Mouse (Mus musculus): ENCODE results near the gene Dst.
A peak's percentile ranks its signal among the peaks of the same experiment; 100 is the strongest.
"Not testable (repeated sequence)": the region's sequence is repeated elsewhere in the genome, so short reads cannot be mapped to it uniquely, and the experiment has no call there.

Gene Dst

GRCm38 (mm10) chr1:34030330-34031021 lies 122.5 kb downstream of the Dst start:
- no peak for DNase-seq

- DNase-seq: no peak
Measured at GRCm38 (mm10) chr1:34033052-34033451, 125.0 kb downstream of the Dst start.

GRCm38 (mm10) chr1:34033478-34033877 lies 125.5 kb downstream of the Dst start:
- no peak for DNase-seq

DNA sequence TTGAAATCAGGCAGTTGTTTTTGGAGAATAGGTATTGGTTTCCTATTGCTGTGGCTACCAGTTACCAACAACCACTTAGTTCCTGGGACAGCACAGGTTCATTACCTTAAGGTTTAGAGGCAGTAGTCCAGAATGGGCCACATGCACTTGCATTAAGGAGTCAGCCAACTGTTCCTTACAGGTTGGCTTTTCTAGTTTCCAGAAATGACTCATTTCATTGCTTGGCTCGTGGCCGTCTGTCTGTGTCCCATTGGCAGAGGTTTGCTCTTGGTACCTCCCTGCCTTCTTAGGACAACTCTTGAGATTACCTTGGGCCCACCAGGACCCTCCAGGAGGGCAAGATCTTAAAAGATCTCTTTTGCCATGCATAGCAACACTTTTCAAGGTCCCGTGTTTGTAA lies 125.9 kb downstream of the Dst start:
- peak; percentile 62 for DNase-seq

GRCm38 (mm10) chr1:34036111-34036510 lies 128.1 kb downstream of the Dst start:
- no peak for DNase-seq

DNA sequence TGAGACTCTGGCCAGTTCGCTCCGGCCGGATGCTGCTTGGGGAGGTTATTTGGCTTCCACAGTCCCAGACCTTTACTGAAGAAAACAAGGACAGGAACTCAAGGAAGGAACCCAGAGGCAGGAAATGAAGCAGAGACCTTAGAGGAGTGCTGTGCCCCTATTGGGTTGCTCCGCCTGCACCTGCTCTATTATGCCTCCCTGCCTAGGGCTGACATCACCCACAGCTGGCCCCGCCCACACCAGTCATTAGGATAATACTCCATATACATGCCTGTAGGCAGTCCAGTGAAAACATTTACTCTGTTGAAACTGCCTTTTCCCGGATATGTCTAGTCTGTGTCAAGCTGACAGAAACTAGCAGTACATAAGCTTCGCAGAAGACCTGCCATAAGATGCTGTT lies 130.5 kb downstream of the Dst start:
- DNase-seq: no peak

DNA sequence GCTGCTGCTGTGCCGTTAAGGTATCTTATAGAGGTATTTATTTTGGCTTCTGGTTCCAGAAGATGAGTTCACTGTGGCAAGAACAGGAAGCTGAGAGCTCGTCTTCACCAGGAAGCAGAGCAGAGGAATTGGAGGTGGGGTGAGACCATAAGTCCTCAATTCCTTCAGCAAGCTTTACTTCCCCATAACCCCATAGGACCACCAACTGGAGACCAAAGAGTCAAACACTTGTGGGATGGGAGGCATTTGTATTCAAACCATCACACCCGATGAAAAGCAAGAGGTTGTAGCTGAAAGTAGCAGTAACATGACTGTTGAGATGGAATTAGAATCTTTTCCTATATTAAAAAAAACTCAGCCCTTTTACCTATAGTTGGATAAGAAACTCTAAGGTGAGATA lies 132.0 kb downstream of the Dst start:
- no peak for DNase-seq

GRCm38 (mm10) chr1:34040901-34041721 lies 133.1 kb downstream of the Dst start:
- no peak for DNase-seq

GRCm38 (mm10) chr1:34042299-34042698 lies 134.3 kb downstream of the Dst start:
- DNase-seq: no peak

GRCm38 (mm10) chr1:34043327-34043726 lies 135.3 kb downstream of the Dst start:
- DNase-seq: no peak

GRCm38 (mm10) chr1:34043836-34044550 lies 136.0 kb downstream of the Dst start:
- no peak for DNase-seq

DNA sequence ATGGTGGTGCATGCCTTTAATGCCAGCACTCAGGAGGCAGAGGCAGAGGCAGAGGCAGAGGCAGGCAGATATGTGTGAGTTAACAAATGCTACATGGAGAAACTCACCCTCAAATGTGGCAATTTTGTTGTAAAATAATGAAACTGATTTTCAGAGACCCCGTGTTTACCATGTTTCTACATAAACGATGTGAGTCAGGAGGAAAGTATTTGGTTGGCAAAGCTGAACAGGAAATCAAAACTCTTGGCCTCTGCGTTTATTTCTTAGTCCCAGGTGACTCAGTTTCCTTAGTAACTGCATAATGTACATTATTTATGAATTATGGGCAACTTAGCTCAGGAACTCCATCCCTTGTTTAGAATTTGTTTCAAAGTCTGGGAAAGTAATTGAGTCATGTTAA lies 136.7 kb downstream of the Dst start:
- no peak for DNase-seq

DNA sequence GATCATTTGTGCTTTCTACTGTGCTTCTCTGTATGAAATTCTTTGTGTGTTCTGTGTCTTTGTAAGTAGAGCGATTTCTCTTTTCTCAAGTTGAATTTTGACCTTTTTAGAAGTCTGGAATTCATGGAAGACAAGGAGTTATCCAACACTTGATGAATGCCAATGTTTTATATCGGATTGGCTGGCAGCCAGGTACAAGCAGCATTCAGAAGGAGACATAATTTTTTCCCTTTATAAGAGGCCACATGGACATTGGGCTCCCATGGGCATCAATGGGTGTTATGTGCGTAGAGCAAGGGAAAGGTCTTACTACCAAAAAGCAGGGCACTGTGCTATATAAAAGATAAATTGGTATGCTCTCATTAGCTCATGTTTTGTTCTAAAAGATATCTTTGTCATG lies 139.3 kb downstream of the Dst start:
- peak; percentile 52 for DNase-seq

- no peak for DNase-seq
Measured at GRCm38 (mm10) chr1:34051251-34051650, 143.2 kb downstream of the Dst start.

GRCm38 (mm10) chr1:34052422-34052821 lies 144.4 kb downstream of the Dst start:
- no peak for DNase-seq

DNA sequence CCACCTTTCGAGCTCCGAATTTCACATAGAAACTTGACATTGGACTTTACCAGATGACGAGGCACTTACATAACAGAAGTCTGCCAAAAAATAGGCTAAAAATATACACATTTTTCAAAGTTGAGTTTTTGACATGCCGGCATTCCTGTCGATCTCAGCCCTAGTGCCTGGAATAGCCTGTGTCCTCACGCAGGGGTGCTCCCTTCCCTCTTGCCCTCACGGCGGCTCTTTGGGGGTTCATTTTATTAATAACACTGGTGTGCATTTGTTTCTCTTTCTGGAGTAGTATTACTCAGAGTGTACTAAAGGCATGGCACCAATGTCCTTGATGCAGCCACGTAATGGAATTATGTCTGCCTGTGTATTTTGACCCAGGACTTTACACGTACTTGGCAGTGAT lies 146.9 kb downstream of the Dst start:
- no peak for DNase-seq

GRCm38 (mm10) chr1:34056658-34057057 lies 148.6 kb downstream of the Dst start:
- DNase-seq: no peak

DNA sequence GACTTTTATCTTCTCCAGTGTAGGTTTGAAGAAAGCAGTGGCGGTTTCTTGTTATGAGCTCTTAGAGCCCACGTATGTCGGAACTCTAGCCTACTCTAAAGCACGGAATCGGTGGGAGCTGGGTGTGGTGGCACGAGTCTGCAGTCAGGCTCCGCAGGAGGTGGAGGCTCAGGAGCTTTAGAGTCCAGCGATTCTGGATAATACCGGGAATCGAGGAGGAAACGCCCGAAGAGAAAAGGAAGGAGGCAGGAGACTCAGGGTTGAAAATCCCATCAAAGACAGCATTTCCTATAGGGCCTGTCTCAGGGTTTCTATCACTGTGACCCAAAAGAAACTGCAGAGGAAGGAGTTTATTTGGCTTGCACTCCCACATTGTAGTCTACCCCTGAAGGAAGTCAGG lies 151.2 kb downstream of the Dst start:
- DNase-seq: no peak

DNA sequence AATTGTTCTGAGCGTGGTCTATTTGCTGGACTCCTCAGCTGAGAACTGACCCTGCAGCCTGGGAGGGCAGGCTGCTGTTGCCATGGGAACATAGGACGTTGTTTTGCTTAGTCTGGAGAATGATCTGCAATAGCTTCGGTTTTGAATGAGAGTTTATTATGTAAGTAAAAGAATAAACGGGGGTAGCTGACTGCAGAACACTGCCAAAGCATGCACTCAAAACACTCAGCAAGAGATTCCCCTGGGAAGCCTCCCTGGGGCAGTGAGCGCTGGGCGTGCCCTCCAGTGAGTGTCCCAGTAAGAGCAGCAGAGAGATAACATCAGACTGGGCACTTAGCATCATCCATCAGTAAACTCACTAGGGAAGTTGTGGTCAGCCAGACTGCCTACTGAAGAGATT lies 152.4 kb downstream of the Dst start:
- no peak for DNase-seq

- peak; percentile 86 for DNase-seq
Measured at GRCm38 (mm10) chr1:34061078-34061477, 153.1 kb downstream of the Dst start.

DNA sequence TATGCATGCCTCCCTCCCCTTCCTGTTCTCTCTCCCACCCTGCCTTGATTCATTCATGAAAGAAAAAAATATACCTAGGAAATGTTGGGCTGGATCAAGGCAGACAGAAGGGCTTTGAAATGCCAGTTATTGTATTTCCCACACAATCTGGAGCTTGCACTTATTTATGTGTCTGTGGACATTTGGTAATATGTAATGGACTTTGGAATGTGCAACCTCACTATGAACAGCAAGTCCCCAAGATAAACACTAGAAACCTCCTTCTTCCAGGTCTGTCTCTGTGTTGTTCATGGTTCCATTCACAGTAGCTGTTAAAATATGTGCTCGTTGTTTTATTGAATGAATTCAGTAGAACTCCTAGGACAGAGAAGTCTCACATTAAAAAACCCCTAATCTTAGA lies 153.8 kb downstream of the Dst start:
- DNase-seq: no peak

DNA sequence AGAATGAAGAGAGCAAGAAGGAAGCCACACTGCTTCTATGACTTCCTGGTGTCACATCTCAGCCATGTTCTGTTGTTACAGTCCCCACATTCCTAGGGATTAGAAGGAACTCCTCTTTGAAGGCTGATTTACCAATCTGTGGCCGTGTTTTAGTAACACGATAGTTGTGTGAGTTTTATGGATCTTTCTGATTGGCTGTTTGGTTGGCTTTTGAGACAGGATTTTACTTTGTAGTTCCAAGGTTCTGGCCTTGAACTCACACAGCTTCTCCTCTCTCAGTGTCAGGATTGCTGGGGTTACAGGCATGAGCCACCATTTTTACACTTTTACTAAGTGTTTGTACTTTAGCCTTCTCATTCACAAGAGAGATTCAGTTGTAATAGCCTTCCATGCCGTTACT lies 155.9 kb downstream of the Dst start:
- no peak for DNase-seq

DNA sequence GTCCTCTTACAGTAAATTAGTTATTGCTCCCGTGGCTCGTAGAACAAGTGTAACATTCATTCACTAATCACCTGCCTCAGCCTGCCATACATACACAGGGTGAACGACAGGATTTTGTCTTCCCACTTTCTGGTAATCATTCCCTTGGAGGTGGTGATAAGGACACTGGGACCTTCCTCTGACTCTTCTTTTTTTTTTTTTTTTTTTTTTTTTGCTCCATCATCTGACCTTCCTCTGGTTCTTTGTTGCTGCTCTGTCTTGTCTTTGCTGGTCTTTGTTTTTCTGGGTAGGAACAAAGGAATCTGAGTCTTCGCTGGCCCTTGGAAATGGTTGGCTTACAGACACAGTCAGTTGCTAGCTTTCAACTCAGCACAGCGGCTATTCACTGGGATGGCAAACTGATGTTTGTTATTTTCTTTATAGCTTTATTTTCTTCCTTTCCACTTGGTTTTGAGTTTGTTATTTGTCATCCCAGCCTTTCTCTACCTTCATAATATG lies 157.6 kb downstream of the Dst start:
- no peak for DNase-seq

- not testable (repeated sequence) for DNase-seq
Measured at GRCm38 (mm10) chr1:34066401-34066800, 158.4 kb downstream of the Dst start.
